Mouse (Mus musculus) ovary, postnatal 36 days (tissue): ENCODE data around the gene Arhgef26.
A peak's percentile ranks its signal among the peaks of the same experiment; 100 is the strongest.

Experiments
- DNase-seq: peaks from one replicate; pipeline ENCODE4 v3.0.0; 2022; ENCODE audit warnings: low spot score, mixed read lengths

The Arhgef26 gene

DNA sequence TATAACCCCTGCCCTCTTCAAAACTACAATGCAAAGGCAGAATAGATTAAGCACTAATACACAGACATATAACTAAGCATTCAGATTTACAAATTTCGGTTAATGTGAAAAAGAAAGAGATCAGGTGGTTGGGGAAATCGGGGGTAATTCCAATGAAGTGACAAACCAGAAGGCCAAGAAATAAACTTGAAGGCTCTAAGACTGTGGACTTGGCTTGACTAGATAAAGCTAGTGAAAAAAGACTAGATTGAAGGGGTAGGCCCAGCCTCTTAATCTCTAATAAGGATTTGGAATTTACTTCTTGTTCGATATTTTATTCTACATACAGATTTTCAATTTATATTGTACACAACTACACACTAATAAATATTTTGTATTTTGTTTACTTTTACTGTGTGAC is at the start of gene Arhgef26:
Gene Arhgef26, plus strand, starts transcription at position 301 of the 400 bp plus-strand sequence.
- no peak for DNase-seq

- DNase-seq: no peak
Observed at GRCm38 (mm10) chr3:62310493-62310892, 27.7 kb upstream of the Arhgef26 start.

GRCm38 (mm10) chr3:62311224-62311623 is 26.9 kb upstream of the Arhgef26 start:
- DNase-seq: no peak

GRCm38 (mm10) chr3:62324708-62325107 is 13.4 kb upstream of the Arhgef26 start:
- DNase-seq: no peak

DNA sequence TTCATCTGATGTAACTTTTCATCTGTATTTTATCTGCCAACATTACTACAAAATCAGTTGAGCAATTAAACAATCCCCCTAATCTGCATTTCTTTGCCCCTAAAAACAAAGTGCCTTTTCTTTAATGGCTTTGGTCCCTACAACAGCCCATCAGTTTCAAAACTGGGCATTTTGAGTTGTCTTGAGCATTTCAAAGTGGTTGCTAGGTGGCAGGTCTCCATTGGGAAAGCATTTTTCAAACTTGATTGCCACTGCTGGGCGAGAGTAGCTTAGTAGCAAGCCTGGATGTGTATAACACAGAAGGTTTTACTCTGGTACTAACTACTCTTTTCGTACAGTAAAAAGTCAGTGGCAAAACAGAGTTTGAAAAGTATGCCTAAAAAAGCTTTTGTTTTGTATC is 10.2 kb upstream of the Arhgef26 start:
- no peak for DNase-seq

DNA sequence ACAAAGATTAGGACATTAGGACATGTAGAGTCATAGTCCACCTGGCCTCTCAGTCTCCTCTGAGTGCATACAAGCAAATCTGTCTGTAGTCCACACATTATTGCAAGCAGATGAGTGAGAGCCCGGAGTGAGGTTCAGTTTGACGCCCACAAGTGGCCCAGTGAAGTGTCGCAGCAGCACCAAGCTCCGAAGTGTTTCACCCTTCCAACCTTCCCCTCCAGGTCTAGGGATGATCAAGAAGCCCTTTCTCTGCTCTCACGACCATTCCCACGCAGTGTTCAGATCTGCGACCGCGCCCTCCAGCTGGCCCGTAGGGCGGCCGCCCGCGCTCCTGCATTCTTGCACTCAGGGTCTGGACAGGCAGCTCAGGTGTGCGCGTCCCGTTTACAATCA is 313 bp downstream of the Arhgef26 start:
- no peak for DNase-seq

- DNase-seq: peak; percentile 68
Observed at GRCm38 (mm10) chr3:62338854-62339515, 841 bp downstream of the Arhgef26 start.

DNA sequence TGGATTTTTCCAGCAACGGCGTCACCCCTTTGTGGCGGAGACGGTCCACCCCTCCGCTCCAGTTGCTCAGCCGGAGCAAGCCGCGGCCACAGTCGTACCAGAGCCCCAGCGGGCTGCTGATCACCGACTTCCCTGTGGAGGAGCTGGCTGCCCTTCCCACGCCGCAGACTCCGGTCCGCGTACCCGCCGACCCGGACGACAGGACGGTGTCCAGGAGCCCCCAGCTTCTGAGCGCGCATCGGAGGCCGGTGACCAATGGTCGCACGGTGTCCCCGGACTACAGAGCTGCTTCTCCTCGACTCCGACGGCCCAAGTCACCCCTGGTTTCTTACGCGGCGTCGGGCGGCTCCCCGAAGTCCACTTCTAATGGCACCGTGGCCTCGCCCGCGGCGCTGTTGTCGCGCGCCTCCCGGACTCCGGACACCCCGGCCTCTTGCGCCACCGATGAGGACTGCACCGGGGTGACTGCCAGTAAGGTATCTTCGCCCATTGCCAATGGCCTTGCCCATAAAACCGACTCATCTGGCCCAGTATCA is 1.4 kb downstream of the Arhgef26 start:
- DNase-seq: peak; percentile 38

DNA sequence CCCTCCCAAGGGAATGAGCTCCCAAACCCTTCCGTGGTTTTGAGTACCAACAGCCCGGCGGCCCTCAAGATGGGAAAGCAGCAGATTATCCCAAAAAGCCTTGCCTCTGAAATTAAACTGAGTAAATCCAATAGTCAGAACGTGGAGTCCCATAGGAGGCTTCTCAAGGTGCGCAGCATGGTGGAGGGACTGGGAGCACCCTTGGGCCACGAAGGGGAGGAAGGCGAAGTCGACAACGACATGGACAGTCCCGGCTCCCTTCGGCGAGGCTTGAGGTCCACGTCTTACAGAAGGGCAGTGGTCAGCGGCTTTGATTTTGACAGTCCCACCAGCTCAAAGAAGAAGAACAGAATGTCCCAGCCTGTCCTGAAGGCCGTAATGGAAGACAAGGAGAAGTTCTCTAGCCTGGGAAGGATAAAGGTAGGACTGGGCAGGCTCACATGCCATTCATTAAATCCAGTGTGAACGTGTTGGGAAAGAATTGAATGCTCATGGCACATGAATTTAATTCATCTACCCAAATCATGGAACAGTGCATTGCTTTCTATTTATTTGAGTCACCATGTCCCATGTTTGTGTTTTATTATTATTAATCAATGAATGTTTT is 2.1 kb downstream of the Arhgef26 start:
- DNase-seq: no peak

DNA sequence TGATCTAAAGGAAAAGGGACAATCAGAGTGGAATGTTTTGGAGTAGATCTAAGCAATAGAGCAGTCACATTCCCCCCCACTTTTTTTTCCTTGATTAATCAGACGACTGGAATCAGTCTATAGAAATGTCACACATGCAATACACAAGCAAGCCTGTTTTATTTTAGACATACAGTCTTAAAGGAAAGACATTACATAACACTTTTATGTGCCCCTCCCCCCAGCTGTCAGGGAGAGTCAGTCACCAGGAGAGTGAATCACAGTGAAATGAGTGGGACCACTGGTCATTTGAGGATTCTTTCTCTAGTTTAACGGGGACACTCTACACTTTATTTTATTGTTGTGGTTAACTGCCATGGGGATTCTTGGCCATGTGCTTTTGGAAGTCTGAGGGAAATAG is 2.7 kb downstream of the Arhgef26 start:
- no peak for DNase-seq

DNA sequence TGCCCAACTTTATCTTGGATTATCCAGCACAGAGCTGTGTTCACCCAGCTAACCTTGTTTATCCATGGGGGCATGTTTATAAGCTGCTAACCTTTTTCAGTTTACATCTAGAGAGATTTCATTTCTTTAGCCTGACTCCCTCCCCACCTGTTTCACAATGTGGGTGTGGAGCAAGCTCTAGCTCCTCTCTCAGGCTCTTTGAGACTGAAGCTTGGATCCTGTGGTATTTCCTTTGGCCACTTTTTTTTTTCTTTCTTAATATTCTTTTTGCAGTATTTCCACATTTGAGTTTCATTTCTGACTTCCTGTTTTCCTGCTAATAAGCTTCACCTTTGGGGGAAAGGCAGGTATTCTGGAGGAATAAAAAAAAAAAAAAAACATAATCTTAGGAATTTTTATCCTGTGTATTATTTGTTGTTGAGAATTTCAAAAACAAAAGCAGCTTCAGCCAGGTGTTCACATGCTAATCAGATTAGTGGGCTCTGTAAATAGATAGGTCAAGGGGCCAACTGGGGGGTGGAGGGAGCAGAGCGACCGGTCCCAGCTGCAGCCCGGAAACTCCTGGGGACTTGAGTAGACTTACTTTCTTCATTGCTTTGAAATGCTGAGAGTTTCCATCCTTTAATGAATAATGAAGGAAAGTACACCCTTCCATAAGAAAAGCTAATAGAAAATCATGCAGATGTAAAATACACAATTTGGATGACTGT is 3.5 kb downstream of the Arhgef26 start:
- DNase-seq: no peak

DNA sequence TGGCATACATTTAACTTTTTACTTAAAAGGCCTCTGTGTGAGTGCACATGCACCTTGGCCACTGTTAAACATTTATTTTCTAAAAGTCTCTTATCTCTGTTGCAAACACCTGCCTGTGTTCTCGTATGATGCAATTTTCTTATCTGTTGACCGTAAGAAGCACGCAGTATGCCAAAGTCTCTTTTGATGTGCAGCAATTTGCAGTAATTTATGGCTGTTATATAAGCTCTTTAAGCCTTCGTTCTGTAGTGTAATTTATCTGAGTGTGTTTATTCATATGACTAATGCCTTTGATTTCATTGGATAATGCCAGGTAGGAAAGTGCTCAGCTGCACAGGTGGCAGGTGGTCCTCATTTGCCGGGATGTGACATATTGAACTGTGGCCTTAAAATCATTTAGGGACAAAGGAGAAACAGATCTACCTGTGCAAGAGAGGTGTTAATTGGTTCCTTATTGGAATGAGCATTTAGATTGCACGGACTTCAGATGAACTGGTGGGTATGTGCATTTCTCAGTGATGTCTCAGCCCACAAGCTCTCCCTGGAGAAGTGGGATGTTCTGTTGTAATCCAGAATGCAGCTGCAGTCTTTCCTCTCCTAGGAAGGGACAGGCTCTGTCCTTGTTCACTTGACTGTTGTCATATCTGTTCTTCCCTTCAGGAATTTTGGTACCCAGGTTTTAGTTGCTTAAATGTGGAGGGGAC is 10.5 kb downstream of the Arhgef26 start:
- DNase-seq: no peak

GRCm38 (mm10) chr3:62349218-62349897 is 11.2 kb downstream of the Arhgef26 start:
- DNase-seq: peak; percentile 11

- DNase-seq: no peak
Observed at GRCm38 (mm10) chr3:62352071-62352470, 13.9 kb downstream of the Arhgef26 start.

DNA sequence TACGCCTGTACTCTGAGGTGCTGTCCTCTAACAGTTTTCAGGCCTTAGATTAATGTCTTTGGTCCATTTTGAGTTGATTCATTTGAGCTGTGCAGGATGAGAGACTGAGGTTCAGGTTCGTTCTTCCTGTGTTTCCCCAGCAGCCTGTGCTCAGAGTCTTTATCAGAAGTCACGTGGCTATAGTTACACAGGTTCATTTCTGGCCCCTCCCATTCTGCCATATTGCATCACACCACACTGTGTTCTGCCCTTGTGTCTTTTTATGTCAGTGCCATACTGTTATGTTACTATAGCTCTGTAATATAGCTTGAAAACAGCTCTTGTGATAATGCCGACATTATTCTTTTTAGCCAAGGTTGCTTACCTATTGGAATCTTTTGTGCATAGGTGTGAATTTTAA is 14.7 kb downstream of the Arhgef26 start:
- no peak for DNase-seq

DNA sequence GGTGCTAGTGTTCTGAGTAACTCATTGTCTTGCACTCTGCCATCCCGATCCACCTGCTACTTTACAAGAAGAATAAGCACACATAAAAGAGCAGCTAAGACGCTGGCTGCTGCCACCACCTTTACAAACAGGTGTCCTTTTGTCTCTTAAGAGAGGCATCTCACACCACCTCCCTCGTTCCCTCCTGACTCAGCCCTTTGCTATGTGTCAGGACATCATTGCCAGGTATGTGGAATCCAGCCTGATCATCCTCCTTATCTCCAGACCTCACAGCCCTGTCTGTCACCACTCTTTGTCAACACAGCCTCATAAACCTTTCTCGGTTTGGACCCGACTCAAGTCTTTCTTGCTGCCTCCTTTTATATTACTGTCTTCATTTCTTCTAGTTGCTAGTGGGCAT is 29.7 kb downstream of the Arhgef26 start:
- no peak for DNase-seq

DNA sequence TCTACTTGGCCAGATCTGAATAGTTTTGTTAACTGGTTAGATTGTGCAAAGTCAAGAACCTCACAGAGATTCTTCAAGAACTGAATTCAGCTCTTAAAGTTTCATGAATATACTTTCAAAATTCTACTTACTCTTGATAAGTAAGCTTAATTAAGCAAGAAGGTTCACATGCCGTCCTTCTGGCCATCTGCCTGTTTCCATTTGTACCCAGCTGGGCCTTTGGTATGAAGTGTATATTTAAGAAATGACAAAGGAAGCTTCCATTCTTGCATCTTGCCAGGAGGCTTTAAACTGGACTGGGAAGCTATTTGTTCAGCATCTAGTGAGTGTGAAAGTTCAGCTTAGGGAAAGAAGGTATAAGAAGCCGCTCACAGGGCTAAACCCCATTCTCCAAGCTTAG is 34.7 kb downstream of the Arhgef26 start:
- DNase-seq: no peak

DNA sequence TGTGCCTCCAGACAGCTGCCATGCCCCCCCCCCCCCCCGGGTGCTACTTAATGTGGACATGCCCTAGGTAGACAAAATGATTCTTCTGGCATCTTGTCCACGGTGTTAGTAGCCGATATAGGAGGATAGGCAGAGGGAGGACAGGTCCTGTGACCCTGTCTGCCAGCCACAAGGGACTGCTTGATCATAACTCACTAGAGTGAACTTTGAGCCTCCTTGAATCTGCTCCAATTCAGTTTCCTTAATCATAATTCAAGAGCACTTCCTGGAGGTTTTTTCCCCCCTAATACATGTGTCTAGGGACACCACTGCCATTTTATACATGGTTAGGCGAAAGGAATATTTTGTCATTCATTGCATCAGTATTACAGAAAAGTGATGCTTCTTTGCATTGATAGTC is 36.2 kb downstream of the Arhgef26 start:
- no peak for DNase-seq

DNA sequence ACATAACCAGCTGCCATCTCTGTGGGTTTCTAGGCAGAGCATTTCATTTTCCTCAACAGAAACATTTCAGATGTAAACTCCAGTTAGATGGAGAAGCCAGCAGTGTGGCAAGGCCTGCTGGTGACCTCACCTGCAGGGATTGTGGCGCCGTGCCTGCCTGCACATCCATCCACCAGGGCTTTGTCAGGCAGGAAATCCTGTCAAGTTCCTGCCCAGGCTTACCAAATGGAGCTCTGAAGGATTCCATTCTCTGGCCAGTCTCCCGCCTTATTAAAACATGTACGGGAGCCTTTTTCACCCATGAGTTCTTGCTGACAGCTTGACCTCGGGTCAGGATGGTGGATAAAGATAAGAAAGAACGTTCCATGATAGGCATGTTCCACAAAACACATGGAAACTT is 36.7 kb downstream of the Arhgef26 start:
- DNase-seq: no peak

DNA sequence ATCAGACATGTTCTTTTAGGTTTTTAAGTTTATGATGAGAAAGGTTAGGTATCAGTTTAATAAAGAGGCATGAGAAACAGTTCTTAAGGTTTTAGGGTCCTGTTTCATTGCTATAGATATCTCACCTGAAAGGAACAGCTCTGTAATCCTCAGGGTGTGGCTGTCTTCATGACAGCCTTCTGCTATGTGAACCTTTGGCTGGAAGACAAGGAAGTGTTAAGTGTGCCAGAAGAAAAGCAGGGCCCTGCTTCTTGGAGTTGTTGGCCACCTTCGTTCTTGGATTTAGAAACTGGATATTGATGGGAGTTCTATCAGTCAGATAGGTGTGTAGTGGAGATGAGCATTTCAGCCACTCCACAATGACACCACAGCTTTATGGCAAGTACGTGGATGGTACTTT is 38.6 kb downstream of the Arhgef26 start:
- DNase-seq: no peak

DNA sequence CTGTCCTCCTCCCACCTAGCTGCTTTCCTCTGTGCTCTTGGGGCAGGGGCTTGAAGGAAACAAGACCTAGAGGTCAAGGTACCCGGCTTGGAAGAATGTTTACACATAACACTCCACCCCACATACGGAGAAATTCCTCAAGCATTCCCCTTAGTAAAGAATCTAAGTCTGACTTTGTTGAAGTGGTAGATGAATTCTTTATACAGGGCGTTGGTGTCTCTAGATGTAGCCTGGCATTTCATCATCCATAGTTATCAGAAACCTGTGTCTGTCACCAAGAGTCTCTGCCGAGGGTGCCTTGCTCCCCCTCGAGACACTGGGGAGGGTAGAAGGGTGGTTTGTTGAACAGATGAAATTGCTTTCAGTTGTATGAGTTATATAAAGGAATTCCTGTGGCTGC is 41.8 kb downstream of the Arhgef26 start:
- DNase-seq: no peak

DNA sequence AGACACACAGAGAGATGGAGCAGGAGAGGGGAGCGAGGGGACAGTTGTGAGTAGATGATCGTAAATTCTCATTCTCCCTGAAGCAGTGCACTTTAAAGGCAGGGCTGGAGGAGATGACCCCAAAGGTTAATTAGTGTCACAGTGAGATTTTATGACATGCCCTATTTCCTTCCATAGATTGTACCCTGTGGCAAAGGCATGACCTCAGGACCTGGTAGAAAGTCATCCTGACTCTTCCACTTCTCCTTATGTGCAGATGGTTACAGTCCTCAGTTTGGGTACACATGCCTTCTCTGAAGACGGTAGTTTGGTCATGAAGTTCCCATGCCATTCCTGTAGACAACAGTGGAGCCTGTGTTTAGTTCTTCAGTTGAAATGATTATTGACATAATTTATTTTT is 42.3 kb downstream of the Arhgef26 start:
- DNase-seq: no peak
